Comparison of ENCODE assay signal across 28 mouse cellular contexts in the genomic region with DNA sequence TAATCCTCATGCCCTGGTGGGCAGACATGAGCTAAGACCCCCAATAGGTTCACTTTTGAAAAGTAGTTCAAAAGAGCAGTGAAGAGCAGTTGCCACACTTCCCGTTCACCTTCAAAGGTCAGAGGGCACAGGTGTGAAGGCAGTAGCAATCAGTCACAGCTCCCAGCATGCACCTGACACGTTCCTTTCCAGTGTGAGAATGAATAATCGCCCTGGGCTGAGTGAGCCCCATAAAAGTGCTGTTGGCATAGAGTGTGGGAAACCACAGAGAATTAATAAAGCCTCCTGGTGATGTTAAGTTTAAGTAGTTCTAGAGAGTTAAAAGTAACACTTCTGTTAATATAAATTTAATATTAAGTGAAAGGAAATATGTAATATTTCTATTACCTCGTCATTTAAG. TPM values are rescaled to one million over a fixed set of nuclear protein-coding genes. Genes with fewer than 3 reads are reported as not detected.
A peak's percentile ranks its signal among the peaks of the same experiment; 100 is the strongest.
DNase-seq lines count a peak whose midpoint lies in the region; ATAC-seq and TF ChIP-seq lines count a peak whose summit lies in the region.
"Had no signal": no experiment of that assay in that cellular context is flagged by ENCODE, and none has a peak within 500 bp of the region (broad histone marks: within the 10 kb centered on the region; RNA-seq: fewer than 3 reads in every experiment).

No protein-coding gene starts in this region.

- no peak for TF ChIP-seq POLR2A in kidney, adult 2 months (IDR thresholded peaks at IDR 0.05; ENCODE audit: low read depth, low read length)

- peaks cover 39% of the 10 kb centered on the region; the same call in 1 of the 2 replicates for H3K36me3 ChIP-seq in kidney, embryonic 15.5 days
- no peaks in the 10 kb centered on the region for H3K36me3 ChIP-seq in kidney, adult 2 months (ENCODE audit: control insufficient read depth, insufficient read depth, low read length)
- peaks cover 25% of the 10 kb centered on the region for H3K36me3 ChIP-seq in limb, embryonic 13.5 days
- H3K36me3 ChIP-seq: heart, embryonic 15.5 days had no signal

- H3K4me1 ChIP-seq in kidney, embryonic 15.5 days, result peaks cover 3% of the 10 kb centered on the region; the same call in 1 of the 2 replicates
- H3K4me1 ChIP-seq in kidney, adult 2 months (ENCODE audit: control insufficient read depth, insufficient read depth, low read length), result peaks cover 2% of the 10 kb centered on the region; the same call in 1 of the 2 replicates
- peaks cover 13% of the 10 kb centered on the region for H3K4me1 ChIP-seq in limb, embryonic 13.5 days
- H3K4me1 ChIP-seq: embryonic facial prominence, embryonic 13.5 days; forebrain, embryonic 12.5 days; heart, embryonic 15.5 days; midbrain, embryonic 10.5 days had no signal

- H3K27me3 ChIP-seq in kidney, embryonic 15.5 days, result no peaks in the 10 kb centered on the region
- no peaks in the 10 kb centered on the region for H3K27me3 ChIP-seq in kidney, adult 2 months (replicated peaks; ENCODE audit: control insufficient read depth, insufficient read depth, low read length)
- no peaks in the 10 kb centered on the region for H3K27me3 ChIP-seq in limb, embryonic 13.5 days
- H3K27me3 ChIP-seq: embryonic facial prominence, embryonic 13.5 days; forebrain, embryonic 12.5 days; heart, embryonic 15.5 days had no signal

- H3K9ac ChIP-seq in kidney, embryonic 15.5 days, result no peak overlapping the region
- no peak overlapping the region for H3K9ac ChIP-seq in limb, embryonic 13.5 days
- H3K9ac ChIP-seq: embryonic facial prominence, embryonic 13.5 days; forebrain, embryonic 12.5 days; heart, embryonic 15.5 days; hindbrain, embryonic 14.5 days had no signal

- TF ChIP-seq CTCF in kidney, adult 2 months (conservative IDR thresholded peaks at IDR 0.05; ENCODE audit: insufficient read depth, insufficient read length, low read depth, low read length), result no peak

- no peak overlapping the region for H3K27ac ChIP-seq in kidney, embryonic 15.5 days
- no peak overlapping the region for H3K27ac ChIP-seq in kidney, adult 2 months (ENCODE audit: insufficient read depth, low read depth, low read length)
- no peak overlapping the region for H3K27ac ChIP-seq in limb, embryonic 13.5 days
- H3K27ac ChIP-seq: embryonic facial prominence, embryonic 13.5 days; forebrain, embryonic 12.5 days; heart, embryonic 15.5 days; hindbrain, embryonic 14.5 days; macrophage; midbrain, embryonic 10.5 days had no signal

- no peaks in the 10 kb centered on the region for H3K9me3 ChIP-seq in kidney, embryonic 15.5 days (replicated peaks)
- no peaks in the 10 kb centered on the region for H3K9me3 ChIP-seq in limb, embryonic 13.5 days
- H3K9me3 ChIP-seq: embryonic facial prominence, embryonic 13.5 days; forebrain, embryonic 12.5 days; heart, embryonic 15.5 days; midbrain, embryonic 10.5 days had no signal

- H3K4me2 ChIP-seq in kidney, embryonic 15.5 days, result no peak overlapping the region
- no peak overlapping the region for H3K4me2 ChIP-seq in limb, embryonic 13.5 days (replicated peaks)
- H3K4me2 ChIP-seq: embryonic facial prominence, embryonic 13.5 days; forebrain, embryonic 12.5 days; heart, embryonic 15.5 days; hindbrain, embryonic 14.5 days had no signal

- 55% methylated on average over 4 of the region's 4 CpGs for WGBS in kidney, embryonic 15.5 days
- 42% methylated on average over 4 of the region's 4 CpGs for WGBS in kidney, adult 2 months
- 15% methylated on average over 4 of the region's 4 CpGs for WGBS in limb, embryonic 13.5 days

- H3K4me3 ChIP-seq in kidney, embryonic 15.5 days (replicated peaks), result no peak overlapping the region
- H3K4me3 ChIP-seq in kidney, adult 2 months (ENCODE audit: insufficient read depth, low read depth, low read length), result no peak overlapping the region
- H3K4me3 ChIP-seq in limb, embryonic 13.5 days, result no peak overlapping the region
- H3K4me3 ChIP-seq: embryonic facial prominence, embryonic 13.5 days; erythroblast, embryonic 14.5 days; forebrain, embryonic 12.5 days; heart, embryonic 15.5 days; midbrain, embryonic 10.5 days had no signal

- ATAC-seq in kidney, embryonic 15.5 days (replicated peaks; ENCODE audit: low FRiP score), result no peak
- ATAC-seq in limb, embryonic 13.5 days (ENCODE audit: low FRiP score, low read depth), result peak; percentile 84
- ATAC-seq: CD4-positive, CD25-positive, alpha-beta regulatory T cell, adult 4 months; lung, postnatal 0 days had no signal

- DNase-seq in kidney, adult 11 months, result peak; percentile 63
- DNase-seq in kidney, adult 2 months, result peak; percentile 61
- DNase-seq in kidney, postnatal 25 days, result peak; percentile 38 to 69
- no peak for DNase-seq in adrenal gland, postnatal 36 days
- DNase-seq in MN1 (ENCODE audit: low spot score), result no peak
- DNase-seq in heart, postnatal 4 days, result no peak
- DNase-seq: cerebellum, adult 11 months; cerebellum, adult 9-11 months; heart, postnatal 36 days; layer of hippocampus, postnatal 36 days; thymus, postnatal 25 days had no signal

RNA-seq across cellular contexts. Expression of a gene that starts 14.2 kb away (rescaled TPM):
- polyA plus RNA-seq in kidney, embryonic 15.5 days (2015; fragmentation: Nextera tagmentation; extraction: Ambion mirVana), result 0.95 and 1.4 TPM in 2 replicates
- not detected in 2 replicates for polyA plus RNA-seq in kidney, adult 2 months (2012; rRNA removed)
- 1.5 and 2.0 TPM in 2 replicates for polyA plus RNA-seq in limb, embryonic 13.5 days (2015; fragmentation: Nextera tagmentation; extraction: Ambion mirVana)
- total RNA-seq in adrenal gland, postnatal 36 days (2021), result not detected
- total RNA-seq in heart, postnatal 4 days (2021), result not detected
- total RNA-seq: adrenal gland, postnatal 4 days; gastrocnemius, adult 18-20 months; gastrocnemius, postnatal 4 days; heart, postnatal 36 days; layer of hippocampus, adult 18-20 months; layer of hippocampus, postnatal 36 days; left cerebral cortex, postnatal 14 days; liver, adult 2 months had no signal
- polyA plus RNA-seq: erythroblast, embryonic 14.5 days; liver, adult 2 months; macrophage had no signal

Comparison
In these comparisons a context has a peak if more than half of its experiments do, and no peak if none do; other contexts are left out.
1. DNase-seq: peak in kidney, adult 11 months (single experiment), kidney, adult 2 months (single experiment) and kidney, postnatal 25 days (2 of 2); none in adrenal gland, postnatal 36 days (0 of 2), MN1 (single experiment) and heart, postnatal 4 days (single experiment).